Mouse (Mus musculus): ENCODE data around the gene Jdp2. TPM values are rescaled to one million over a fixed set of nuclear protein-coding genes. Genes with fewer than 3 reads are reported as not detected.

Jdp2 gene
- polyA plus RNA-seq, 1 experiment from 2014 or later: 0.47 TPM

DNA sequence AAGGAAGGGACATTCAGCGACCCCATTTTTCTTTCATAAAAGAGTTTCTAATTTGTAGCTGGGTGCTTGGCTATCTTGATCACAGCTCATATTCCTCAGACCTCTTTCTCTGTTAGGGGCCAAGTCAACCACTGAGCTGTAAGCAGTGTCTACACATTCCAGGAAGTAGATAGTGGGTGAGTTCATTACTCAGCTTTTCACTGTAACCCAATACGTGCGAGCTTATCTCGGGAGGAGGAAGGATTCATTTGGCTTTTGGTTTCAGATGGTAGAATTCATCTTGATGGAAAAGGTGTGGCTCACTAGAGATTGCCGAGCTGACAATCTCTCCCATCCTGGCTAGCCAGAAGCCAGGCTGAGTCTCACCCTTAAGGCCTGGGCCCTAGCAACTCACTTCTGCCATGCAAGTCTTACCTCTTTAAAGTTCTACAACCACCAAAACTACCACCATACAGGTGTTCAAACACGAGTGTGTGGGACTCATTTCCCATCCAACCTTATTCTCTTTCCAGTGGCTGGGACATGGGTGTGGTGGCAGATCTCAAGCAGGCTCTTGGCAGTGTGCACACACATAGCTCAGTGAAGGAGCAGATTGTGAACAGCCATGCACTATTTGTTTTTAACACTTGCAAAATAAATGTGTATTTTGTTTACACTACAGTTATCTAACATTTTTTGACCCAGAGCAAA, 23.9 kb upstream of the Jdp2 start:
- ATAC-seq (ENCODE audit: extremely low read depth, insufficient number of reproducible peaks, low FRiP score, low TSS enrichment): no peak
- Histone ChIP-seq H3K9me3 (no peaks in the 10 kb centered on the region), H3K27me3 (replicated peaks) (no peaks in the 10 kb centered on the region), H3K4me1 (peaks cover 31% of the 10 kb centered on the region), H3K36me3 (no peaks in the 10 kb centered on the region), H3K27ac (replicated peaks) (no peak overlapping the region), H3K9ac (no peak overlapping the region), H3K4me2 (no peak overlapping the region), H3K4me3 (no peak overlapping the region)
- 38% methylated on average over 6 of the region's 6 CpGs for WGBS

DNA sequence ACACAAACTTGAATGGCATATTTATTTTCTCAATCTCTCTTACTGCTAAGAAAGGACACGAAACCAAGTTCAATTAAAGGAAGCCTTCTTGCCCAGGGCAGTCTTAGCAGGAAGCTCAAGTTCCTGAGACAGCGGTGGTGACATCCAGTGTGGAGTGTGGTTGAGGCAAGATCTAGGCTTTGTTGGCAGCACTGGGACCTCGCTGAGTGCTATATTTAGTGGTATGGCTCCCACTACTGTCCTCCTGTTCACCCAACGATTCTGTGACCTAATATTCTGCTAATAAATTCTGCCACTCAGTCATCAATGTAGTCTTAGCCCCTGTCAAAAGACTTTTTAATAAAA, 23.4 kb upstream of the Jdp2 start:
- Histone ChIP-seq H3K27ac (replicated peaks) (no peak overlapping the region), H3K9ac (no peak overlapping the region), H3K4me1 (peaks cover 28% of the 10 kb centered on the region), H3K4me2 (no peak overlapping the region), H3K36me3 (no peaks in the 10 kb centered on the region), H3K4me3 (no peak overlapping the region), H3K27me3 (replicated peaks) (no peaks in the 10 kb centered on the region), H3K9me3 (no peaks in the 10 kb centered on the region)
- 47% methylated on average over 4 of the region's 4 CpGs for WGBS
- no peak for ATAC-seq (ENCODE audit: extremely low read depth, insufficient number of reproducible peaks, low FRiP score, low TSS enrichment)

- Histone ChIP-seq H3K27me3 (replicated peaks) (no peaks in the 10 kb centered on the region), H3K9ac (peak overlapping the region; percentile 56), H3K4me2 (peak overlapping the region; percentile 52), H3K4me1 (peaks cover 17% of the 10 kb centered on the region), H3K36me3 (no peaks in the 10 kb centered on the region), H3K9me3 (no peaks in the 10 kb centered on the region), H3K4me3 (peak overlapping the region; percentile 9; the same call in 1 of the 2 replicates), H3K27ac (replicated peaks) (no peak overlapping the region)
- 30% methylated on average over 15 of the region's 15 CpGs for WGBS
- no peak for ATAC-seq (ENCODE audit: extremely low read depth, insufficient number of reproducible peaks, low FRiP score, low TSS enrichment)
Observed at GRCm38 (mm10) chr12:85581261-85582066, 17.4 kb upstream of the Jdp2 start.

DNA sequence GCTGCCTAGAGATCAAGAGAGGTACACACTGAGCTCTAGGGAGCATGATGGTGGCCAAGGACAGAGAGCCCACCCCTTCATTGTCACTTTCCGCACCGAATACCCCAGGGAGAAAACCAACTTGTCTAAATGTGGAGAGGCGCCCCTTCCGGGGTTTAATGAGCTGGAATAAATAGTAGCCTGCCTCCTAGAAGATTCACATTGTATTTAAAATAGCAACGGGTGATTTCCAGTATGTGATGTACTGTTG, 16.8 kb upstream of the Jdp2 start:
- WGBS: 74% methylated on average over 5 of the region's 5 CpGs
- H3K27ac ChIP-seq (replicated peaks): no peak overlapping the region
- no peak for ATAC-seq (ENCODE audit: extremely low read depth, insufficient number of reproducible peaks, low FRiP score, low TSS enrichment)

GRCm38 (mm10) chr12:85585761-85586258, 13.0 kb upstream of the Jdp2 start:
- Histone ChIP-seq H3K27ac (replicated peaks) (no peak overlapping the region), H3K4me2 (no peak overlapping the region), H3K27me3 (replicated peaks) (0 out of 2 replicates have a peak, but pooled peaks cover 3% of the 10 kb centered on the region), H3K4me3 (no peak overlapping the region), H3K9me3 (no peaks in the 10 kb centered on the region), H3K9ac (no peak overlapping the region), H3K36me3 (no peaks in the 10 kb centered on the region), H3K4me1 (peaks cover 33% of the 10 kb centered on the region)
- no peak for ATAC-seq (ENCODE audit: extremely low read depth, insufficient number of reproducible peaks, low FRiP score, low TSS enrichment)
- 69% methylated on average over 11 of the region's 11 CpGs for WGBS

More for the DNA sequence above, 16.8 kb upstream of the Jdp2 start:
- Histone ChIP-seq H3K4me3 (no peak overlapping the region), H3K27me3 (replicated peaks) (no peaks in the 10 kb centered on the region), H3K4me2 (no peak overlapping the region), H3K4me1 (peaks cover 17% of the 10 kb centered on the region), H3K36me3 (no peaks in the 10 kb centered on the region), H3K9ac (no peak overlapping the region), H3K9me3 (no peaks in the 10 kb centered on the region)

DNA sequence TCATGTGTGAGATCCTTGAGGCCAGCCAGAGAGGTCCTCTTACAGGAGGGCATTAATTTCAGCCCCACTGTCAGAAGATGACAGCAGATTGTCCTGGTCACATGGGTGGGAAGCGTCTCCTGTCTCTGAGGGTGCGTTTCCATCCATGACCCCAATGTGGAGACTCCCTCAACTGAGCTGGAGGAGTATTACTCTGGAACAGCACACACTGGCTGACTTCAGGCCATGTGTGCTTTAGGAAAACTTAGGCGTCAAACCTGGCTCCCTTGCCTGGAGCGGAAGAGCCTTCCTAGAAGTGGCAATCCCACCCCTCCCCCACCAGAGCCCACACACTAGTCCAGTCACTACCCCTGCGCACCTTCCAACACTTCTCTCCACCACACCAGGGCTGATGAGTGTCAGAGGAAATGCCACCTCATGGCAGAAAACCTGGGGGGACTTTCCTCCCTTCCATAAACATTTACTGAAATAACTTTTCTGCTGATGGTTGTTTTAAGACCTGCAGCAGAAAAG, 8.9 kb upstream of the Jdp2 start:
- ATAC-seq (ENCODE audit: extremely low read depth, insufficient number of reproducible peaks, low FRiP score, low TSS enrichment): no peak
- Histone ChIP-seq H3K4me2 (no peak overlapping the region), H3K27me3 (replicated peaks) (0 out of 2 replicates have a peak, but pooled peaks cover 3% of the 10 kb centered on the region), H3K36me3 (no peaks in the 10 kb centered on the region), H3K9me3 (no peaks in the 10 kb centered on the region), H3K4me1 (peaks cover 26% of the 10 kb centered on the region), H3K4me3 (no peak overlapping the region), H3K27ac (replicated peaks) (peak overlapping the region; percentile 62), H3K9ac (peak overlapping the region; percentile 30; the same call in 1 of the 2 replicates)
- WGBS: 23% methylated on average over 5 of the region's 5 CpGs

DNA sequence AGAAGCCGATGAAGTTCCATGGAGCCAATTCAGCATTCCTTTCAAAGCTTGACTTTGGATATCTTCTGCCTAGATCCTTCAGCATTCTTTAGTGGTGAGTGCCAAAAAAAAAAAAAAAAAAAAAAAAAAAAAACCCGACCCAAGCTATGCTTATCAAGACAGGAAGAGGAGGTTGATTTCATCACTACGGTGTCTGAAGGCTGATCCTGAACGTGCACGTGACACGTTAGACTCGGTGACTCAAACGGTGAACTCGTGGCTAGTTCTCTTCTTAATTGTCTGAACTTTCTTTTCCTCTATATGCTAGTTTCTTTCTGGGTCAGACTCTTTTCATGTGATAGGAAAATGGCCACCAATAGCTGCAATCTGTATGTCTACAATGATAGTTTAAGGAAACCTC, 5.9 kb upstream of the Jdp2 start:
- H3K4me3 ChIP-seq: no peak overlapping the region
- H3K4me1 ChIP-seq: peaks cover 27% of the 10 kb centered on the region
- WGBS: 28% methylated on average over 9 of the region's 9 CpGs

DNA sequence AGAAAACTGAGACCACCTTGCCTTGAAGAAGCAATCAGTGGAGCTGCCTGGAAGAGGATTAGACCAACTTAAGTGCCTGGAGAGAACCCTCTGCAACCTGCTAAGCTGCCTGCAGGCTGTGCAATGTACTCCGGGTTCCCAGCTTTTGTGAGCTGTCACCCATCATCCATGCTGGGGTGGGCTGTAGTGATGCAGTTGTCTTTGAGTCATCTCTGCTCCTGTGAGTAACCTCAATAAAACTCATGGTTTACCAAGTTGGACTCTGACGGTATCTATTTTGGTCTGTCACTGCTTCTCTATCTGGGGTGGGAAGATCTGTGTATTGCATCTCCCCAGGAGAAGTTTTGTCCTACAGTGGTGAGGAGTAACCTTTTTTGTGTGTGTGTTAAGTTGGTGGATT, 4.4 kb upstream of the Jdp2 start:
- Histone ChIP-seq H3K27me3 (replicated peaks) (peaks cover 6% of the 10 kb centered on the region; the same call in 1 of the 2 replicates), H3K36me3 (no peaks in the 10 kb centered on the region), H3K4me2 (no peak overlapping the region), H3K4me3 (no peak overlapping the region), H3K27ac (replicated peaks) (no peak overlapping the region), H3K9ac (no peak overlapping the region), H3K4me1 (peaks cover 31% of the 10 kb centered on the region), H3K9me3 (no peaks in the 10 kb centered on the region)
- no peak for ATAC-seq (ENCODE audit: extremely low read depth, insufficient number of reproducible peaks, low FRiP score, low TSS enrichment)
- 76% methylated on average over 2 of the region's 2 CpGs for WGBS

More for the DNA sequence above, 5.9 kb upstream of the Jdp2 start:
- Histone ChIP-seq H3K27me3 (replicated peaks) (peaks cover 4% of the 10 kb centered on the region; the same call in 1 of the 2 replicates), H3K9me3 (no peaks in the 10 kb centered on the region), H3K4me2 (no peak overlapping the region), H3K36me3 (no peaks in the 10 kb centered on the region), H3K27ac (replicated peaks) (no peak overlapping the region), H3K9ac (no peak overlapping the region)
- ATAC-seq (ENCODE audit: extremely low read depth, insufficient number of reproducible peaks, low FRiP score, low TSS enrichment): no peak

GRCm38 (mm10) chr12:85598053-85598452, 774 bp upstream of the Jdp2 start:
- peak overlapping the region; percentile 91 for H3K4me3 ChIP-seq
- H3K4me1 ChIP-seq: peaks cover 41% of the 10 kb centered on the region
- H3K4me2 ChIP-seq: peak overlapping the region; percentile 87
- no peaks in the 10 kb centered on the region for H3K36me3 ChIP-seq
- no peaks in the 10 kb centered on the region for H3K9me3 ChIP-seq
- ATAC-seq (ENCODE audit: extremely low read depth, insufficient number of reproducible peaks, low FRiP score, low TSS enrichment): no peak
- WGBS: 60% methylated on average over 11 of the region's 11 CpGs
- H3K27me3 ChIP-seq (replicated peaks): peaks cover 6% of the 10 kb centered on the region; the same call in 1 of the 2 replicates
- peak overlapping the region; percentile 96 for H3K9ac ChIP-seq
- peak overlapping the region; percentile 90 for H3K27ac ChIP-seq (replicated peaks)

DNA sequence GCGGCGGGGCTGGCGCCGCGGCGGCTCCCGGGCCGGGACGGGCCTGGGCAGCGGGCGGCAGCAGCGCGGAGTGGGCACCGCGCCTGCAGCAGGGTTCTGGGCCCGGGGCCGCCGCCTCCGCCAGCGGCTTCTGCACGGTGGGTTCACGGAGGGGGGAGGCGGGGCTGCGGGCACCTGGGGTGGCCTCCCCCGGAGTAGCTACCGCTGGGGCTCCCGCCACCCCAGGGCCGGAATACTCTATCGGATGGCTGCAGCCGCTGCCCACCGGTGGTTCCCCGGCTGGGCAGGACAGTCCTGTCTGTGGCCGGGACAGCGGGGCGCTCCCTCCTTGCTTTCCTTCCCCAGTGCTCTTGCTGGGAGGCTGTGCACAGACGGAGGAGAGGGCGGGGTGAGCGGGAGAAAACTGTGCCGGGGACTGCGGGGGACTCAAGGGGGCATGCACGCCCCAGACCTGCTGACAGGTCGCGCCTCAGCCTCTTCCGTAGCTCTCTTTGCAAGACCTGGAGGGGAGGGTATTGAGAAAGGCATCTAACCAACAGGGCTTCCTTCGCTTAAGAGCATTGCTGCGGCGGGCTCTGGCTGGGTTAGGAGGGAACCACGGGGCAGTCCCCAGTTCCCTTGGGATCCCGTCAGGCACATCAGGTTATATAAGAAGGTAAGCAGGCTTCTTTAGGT, 788 bp downstream of the Jdp2 start:
- no peaks in the 10 kb centered on the region for H3K36me3 ChIP-seq
- peak overlapping the region; percentile 91 for H3K4me3 ChIP-seq
- peak; percentile 34; the same call in 1 of the 2 replicates for ATAC-seq (ENCODE audit: extremely low read depth, insufficient number of reproducible peaks, low FRiP score, low TSS enrichment)
- H3K27me3 ChIP-seq (replicated peaks): peaks cover 6% of the 10 kb centered on the region; the same call in 1 of the 2 replicates
- H3K9me3 ChIP-seq: no peaks in the 10 kb centered on the region
- peak overlapping the region; percentile 96 for H3K9ac ChIP-seq
- peak overlapping the region; percentile 90 for H3K27ac ChIP-seq (replicated peaks)
- peak overlapping the region; percentile 87 for H3K4me2 ChIP-seq
- under 1% methylated on average over 47 of the region's 49 CpGs for WGBS
- peaks cover 57% of the 10 kb centered on the region for H3K4me1 ChIP-seq

- no peak for ATAC-seq (ENCODE audit: extremely low read depth, insufficient number of reproducible peaks, low FRiP score, low TSS enrichment)
- Histone ChIP-seq H3K4me1 (peaks cover 65% of the 10 kb centered on the region), H3K9ac (peak overlapping the region; percentile 96), H3K27ac (replicated peaks) (no peak overlapping the region), H3K36me3 (no peaks in the 10 kb centered on the region), H3K4me2 (peak overlapping the region; percentile 87), H3K27me3 (replicated peaks) (peaks cover 6% of the 10 kb centered on the region; the same call in 1 of the 2 replicates), H3K9me3 (no peaks in the 10 kb centered on the region), H3K4me3 (peak overlapping the region; percentile 91)
- WGBS: 28% methylated on average over 7 of the region's 7 CpGs
Observed at GRCm38 (mm10) chr12:85600637-85601036, 1.8 kb downstream of the Jdp2 start.
